Mouse (Mus musculus) gastrocnemius, postnatal 36 days (tissue): ENCODE measurements around the gene Dnal4. TPM values are rescaled to one million over a fixed set of nuclear protein-coding genes. Genes with fewer than 3 reads are reported as not detected.

Experiments
- DNase-seq, 2 experiments: peaks; one replicate each; pipeline ENCODE4 v3.0.0; 2022
- intact Hi-C: fragments of 180-260 bp; cut with DNase I; formaldehyde crosslinking; loops from one replicate; pipeline ENCODE4 v1.15.1; 2025
- total RNA-seq, 2 experiments: library from RNA; stranded (reverse); gene quantifications; 2 replicates each; pipeline ENCODE4 v1.2.3; 2021

Dnal4 gene
- total RNA-seq, 2 experiments from 2014 or later = 4.9 to 6.0 TPM

DNA sequence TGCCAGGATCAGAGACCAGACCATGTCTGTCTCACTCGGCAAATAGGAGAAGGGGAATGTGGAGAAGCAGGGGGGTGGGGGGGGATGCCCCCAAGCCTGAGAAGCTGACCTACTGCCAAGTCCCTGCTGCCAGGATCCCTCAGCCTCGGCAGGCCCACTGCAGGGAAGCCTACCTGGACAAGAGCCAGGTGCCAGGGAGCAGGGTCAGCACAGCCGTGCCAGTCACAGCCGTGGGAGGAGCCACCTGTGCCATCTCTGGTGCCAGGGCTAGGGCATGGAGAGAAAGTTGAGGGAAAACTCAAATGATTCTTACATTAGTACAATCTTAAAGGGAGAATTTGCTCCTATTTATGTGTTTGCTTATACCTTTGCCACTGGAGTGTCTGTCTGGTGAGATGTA is 24.7 kb upstream of the Dnal4 start:
- no peak for DNase-seq
- intact Hi-C loops = loop anchor here (5.0 kb wide), 1 partner anchor 50 kb away; no protein-coding TSS in a partner anchor

DNA sequence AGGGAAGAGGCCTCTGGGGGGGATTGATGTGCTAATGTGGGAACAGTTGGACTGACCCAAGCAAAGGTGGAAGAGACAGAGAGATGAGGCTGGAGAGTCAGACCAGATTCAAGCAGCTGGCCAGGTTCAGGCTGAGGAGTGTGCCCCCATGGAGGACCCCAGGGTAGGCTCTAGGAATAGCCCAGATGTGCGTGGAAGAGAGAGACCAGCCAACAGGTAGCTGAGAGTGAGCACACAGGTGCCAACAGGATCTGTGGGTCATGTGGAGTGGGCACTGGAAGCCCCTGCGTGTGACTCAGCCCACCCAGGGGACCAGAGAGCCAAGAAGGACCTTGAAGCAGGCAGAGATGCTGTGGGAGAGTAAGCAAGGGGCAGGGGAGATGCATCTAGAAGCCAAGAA is 24.0 kb upstream of the Dnal4 start:
- DNase-seq = no peak
- intact Hi-C loops = loop anchor here (5.0 kb wide), 1 partner anchor 49 kb away; no protein-coding TSS in a partner anchor

DNA sequence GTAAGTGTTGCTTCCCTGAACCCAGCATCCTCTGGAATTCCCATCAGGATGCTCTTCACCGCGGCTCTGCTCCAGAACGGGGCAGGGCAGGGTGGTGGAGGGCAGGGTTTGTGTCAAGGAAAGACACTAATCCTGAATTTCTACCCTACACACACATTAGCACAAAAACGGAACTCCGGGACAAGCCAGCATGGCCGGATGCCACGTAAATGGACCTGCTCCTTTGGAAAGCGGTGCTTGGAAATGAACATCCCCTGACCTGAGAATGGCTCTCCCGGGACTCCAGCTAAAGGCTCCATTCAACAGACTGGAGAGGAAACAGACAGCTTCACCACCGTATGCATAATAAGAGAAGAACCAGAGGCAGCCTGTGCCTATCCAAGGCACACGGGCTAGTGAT is 23.1 kb upstream of the Dnal4 start:
- intact Hi-C loops = loop anchor here (5.0 kb wide), 1 partner anchor 48 kb away; no protein-coding TSS in a partner anchor
- no peak for DNase-seq

DNA sequence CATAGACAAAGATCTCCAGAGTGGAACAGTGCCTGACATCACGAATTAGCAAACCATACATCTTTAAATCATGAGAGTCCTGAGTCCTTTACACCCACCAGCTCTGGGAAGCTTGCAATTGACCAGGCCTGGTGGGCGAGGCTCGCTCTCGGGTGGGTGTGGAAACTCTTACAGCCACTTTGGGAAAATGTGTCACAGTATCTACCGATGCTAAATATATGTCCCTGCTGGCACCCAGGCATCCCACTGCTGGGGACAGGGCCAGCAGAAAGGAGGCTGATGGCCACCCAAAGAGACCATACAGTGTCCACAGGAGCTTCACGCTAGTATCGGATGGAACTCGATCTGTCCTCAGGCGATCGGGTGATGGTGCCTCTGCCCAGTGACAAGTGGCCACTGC is 20.9 kb upstream of the Dnal4 start:
- intact Hi-C loops = no loop called here
- no peak for DNase-seq

DNA sequence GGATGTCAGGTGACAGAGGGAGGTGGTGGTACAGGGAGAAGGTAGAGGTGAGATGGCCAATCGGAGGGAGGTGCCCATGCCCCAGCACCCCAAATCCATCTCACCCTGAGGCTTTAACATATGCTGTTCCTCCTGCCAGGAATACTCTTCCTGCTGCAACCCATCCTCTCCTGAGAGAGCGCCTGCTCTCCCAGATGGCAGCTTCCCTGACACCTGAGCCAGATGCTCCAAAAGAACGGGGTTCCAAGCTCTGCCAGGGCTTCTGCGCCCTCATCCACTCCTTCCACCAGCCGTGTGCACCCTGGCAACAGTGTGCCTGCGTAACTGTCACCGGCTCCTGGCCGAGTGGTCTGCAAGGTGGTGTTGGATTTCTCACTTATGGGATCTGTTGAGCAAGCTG is 20.0 kb upstream of the Dnal4 start:
- no peak for DNase-seq
- intact Hi-C loops = no loop called here

DNA sequence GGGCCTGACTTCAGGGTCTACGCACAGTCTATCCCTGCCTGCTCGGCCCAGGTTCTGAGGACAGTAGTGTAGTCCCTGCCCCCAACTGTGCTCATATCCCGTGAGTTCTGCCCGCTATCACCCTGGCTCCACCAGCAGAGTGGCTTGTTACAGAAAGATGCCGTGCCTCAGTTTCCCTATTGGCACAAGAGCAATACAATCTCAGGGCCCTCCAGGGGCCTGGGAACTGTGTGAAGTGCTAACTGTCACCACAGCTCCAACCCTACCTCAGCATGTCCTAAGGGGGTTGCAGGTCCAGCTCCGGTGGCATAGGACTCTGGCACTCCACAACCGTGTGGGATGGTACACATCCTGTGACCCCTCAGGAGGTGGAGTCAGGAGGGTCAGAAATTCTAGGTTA is 19.4 kb upstream of the Dnal4 start:
- intact Hi-C loops = no loop called here
- no peak for DNase-seq

DNA sequence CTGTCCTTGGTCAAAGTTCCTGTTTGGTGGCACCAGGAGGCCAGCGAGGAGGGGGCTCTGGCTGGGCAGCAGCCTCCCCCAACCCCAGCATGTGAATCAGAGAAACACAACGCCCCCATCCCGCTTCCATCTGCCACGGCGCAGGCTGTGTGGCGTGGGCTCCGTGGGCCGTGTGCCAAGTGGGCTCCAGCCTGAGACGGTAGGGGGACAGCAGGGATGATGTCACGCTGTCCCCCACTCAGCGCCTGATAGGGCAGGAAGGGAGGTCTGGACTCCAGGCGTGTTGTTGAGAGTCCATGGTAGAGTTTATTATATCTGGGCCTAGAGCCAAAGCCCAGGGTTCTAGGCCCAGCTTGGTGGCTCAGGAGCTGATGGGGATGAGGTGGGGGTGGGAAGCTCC is 18.6 kb upstream of the Dnal4 start:
- intact Hi-C loops = no loop called here
- DNase-seq = no peak

DNA sequence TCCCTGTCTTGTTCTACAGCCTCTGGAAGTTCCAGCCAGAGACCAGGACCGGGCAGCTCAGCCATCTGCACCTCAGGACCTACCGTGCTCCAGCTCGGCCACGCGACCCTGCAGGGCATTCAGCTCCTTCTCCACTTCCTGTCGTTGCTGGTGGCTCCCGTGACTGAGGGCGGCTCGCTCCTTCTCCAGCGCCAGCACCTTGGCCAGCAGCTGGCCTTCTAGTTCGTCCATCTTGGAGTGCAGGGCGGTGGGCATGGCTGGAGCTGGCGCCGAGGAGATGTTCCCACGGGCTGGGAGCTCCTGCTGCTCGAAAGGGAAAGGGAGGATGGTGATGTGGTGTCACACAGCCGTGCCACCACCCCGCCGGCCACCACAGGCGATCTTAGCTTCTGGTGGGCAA is 16.5 kb upstream of the Dnal4 start:
- DNase-seq = no peak
- intact Hi-C loops = no loop called here

DNA sequence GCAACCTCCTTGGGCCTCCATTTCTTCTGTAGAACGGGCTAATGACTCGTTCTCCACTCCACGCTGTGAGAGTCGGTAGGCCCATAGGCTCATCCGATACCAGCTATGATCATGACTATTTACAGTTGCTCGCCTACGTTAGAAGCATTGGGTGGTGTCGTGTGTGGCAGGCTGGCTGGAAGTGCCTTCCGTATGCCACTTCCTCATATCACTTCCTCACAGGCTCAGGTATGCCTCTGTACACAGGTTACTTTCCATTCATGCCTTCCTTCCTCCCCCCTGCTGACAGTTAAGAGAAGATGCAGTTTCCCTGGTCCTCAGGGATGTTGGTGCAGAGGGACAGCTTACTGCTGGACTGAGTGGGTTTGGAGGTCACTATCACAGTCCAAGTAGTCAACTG is 15.4 kb upstream of the Dnal4 start:
- DNase-seq = no peak
- intact Hi-C loops = no loop called here

DNA sequence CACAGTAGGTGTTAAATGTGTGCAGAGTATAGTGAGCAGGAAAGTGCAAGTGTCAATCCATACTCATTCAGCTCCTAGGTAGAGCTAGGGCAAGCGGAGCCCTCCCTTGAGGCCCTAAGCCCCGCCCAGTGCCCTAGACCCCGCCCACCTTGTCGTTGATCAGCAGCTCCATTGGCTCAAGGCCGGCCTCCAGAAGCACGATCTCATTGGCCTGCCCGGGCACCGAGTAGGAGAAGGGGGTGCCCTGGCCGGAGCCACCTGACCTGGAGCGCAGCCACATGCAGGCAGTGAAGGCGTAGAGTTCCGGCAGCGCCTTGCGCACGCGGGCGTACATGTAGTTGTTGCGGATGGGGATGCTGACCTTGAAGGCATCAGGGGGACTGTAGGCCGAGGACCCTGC is 14.8 kb upstream of the Dnal4 start:
- no peak for DNase-seq
- intact Hi-C loops = no loop called here

DNA sequence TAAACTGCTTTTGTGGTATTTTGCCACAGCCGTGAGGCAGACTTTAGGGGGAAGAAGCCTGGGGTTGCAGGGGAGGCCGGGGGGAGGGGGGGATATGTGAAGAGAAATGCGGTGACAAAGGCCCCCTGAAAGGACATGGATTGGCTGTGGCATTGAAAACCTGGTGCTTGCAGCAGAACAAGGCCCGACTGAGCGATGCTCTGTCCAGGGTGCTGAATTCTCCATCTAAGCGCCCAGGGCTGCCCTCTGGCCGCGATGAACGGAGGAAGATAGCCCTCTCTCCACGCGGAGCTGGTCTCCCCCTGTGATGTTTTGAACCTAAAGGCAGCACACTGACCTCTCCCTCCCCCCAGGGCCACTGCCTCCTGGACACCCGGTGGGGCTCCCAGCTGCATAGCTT is 13.9 kb upstream of the Dnal4 start:
- no peak for DNase-seq
- intact Hi-C loops = no loop called here

DNA sequence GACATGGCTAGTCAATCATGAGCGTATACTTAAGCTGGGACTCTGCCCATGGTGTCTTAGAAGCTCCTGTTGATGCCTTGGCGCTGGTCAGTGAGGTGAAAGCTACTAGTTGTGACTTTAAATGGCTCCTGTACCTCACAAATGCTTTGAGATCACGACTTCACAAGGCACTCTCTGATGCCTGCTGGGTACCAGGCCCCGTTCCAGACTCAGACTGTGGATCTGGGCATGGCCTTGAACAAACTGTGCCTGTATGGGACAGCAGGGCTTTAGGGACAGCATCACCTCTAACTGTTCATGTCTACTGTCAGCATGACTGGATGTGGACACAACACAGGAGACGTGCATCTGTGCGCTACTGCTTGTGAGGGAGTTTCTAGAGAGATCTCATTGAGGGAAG is 13.3 kb upstream of the Dnal4 start:
- DNase-seq = no peak
- intact Hi-C loops = no loop called here

DNA sequence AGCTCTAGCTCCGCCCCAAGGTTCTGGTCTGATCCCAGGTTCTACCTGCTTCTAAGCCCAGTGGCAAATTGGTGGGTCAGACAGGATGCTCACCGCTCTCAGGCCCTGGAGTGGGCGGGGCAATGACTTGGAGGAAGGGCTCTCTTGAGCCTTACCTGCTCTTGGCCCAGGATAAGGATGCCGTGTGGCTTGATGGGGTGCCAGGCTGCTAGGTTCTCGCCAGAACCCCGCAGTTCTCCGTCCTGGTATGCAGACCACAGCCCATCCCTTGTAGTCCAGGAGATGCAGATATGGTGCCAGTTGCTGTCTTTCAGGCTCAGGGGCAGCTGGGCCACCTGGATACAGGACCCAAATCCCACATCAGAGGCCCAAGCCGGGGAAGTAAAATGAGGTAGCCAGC is 12.5 kb upstream of the Dnal4 start:
- intact Hi-C loops = no loop called here

DNA sequence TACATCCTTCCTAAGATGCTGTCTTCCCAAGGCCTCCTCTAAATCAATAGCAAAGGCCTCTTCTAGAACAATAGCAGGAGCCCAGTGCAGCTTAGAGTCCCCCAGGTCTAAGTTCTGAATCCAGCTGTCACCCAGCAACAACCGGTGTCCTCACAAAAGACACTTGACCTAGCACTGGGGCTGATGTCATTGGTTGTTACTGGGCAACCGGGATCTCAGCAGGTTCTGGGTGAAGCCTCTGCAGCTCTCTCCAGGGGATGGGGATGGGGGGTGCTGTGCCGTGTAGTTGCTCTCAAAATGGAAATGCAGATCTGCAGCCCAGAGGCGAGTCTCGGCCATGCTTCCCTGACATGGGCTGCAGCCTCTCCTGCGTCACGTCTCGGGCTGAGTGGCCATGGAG is 10.2 kb upstream of the Dnal4 start:
- intact Hi-C loops = no loop called here
- DNase-seq = no peak

More for the DNA sequence above, 12.5 kb upstream of the Dnal4 start:
- no peak for DNase-seq

DNA sequence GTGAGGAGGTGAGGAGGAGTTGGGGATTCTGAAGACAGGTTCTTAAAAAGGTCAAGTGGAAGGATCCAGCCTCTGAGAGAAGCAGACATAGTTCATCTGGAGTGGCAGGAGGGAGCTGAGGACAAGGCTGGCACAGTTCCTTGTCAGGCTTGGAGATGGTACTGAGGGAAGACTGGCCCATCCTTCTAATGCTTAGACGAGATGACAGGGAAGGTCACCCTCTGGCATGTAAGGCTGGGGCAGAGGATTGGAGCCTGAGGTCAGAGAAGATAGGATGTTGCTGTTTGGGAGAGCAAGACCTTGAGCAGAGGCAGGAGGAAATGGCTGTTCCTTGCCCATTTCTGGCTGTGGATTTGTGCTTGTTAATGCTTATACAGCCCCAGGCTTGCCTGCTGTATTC is 7.4 kb upstream of the Dnal4 start:
- DNase-seq = no peak
- intact Hi-C loops = no loop called here

DNA sequence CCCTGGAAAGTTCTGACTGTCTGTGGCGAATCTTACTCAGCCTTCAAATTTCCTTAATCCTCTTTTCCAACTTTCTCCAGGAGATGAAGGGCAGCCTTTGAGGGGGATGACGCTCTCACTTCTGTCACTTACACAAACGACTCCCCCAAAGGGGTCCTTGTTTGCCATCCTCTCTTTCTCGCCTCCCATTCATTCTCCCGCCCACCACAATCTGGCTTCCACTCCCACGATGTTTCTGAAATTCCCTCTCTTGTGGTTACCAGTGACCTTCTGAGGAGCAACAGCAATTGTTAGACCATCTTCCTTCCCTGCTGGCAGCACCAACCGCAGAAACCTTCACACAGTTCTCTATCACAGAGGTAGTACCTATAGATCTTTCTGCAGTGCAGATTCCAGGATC is 2.0 kb downstream of the Dnal4 start:
- intact Hi-C loops = no loop called here
- no peak for DNase-seq

DNA sequence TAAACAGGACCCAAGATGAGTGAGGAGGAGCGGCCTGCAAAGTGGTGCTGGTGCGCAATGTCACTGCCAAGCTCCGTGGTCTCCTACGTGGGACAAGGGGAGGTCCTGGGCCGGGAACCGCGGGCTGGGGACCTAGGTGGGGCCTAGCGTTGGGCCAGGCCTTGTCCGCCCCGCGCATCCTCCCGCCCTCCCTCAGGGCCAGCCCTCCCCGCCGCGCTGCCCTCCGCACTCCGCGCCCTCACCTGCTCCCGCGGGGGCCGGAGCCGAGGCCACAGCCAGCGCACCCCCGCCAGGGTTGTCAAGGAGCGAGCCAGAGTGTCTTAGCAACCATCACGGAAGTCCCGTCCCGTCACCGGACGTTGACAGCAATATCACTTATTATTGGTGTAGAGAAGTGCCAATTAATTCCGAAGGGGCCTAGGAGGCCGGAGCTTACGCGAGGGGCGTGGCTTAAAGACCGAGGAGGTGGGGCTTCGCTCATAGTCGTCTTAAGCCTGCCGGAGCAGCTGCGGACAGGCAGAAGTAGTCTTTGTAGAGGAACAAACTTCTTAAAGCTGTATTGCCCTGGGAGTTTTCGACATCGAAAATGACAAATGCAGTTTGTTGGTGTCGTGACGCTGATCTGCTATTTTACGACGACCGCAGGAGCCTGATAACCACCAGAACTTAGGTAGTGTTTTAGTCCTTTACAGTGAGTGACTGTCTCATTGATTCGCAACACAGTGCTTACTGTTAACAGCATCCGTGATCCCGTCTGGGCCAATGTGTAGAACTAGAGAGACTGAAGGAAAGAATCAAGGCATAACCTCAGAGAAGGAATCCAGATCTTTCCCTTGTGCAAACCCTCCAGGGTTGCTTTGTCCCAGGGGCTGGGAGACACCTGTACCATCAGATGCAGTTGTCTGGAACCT is 3.3 kb downstream of the Dnal4 start:
- intact Hi-C loops = no loop called here
- DNase-seq = peak; percentile 92 to 95

DNA sequence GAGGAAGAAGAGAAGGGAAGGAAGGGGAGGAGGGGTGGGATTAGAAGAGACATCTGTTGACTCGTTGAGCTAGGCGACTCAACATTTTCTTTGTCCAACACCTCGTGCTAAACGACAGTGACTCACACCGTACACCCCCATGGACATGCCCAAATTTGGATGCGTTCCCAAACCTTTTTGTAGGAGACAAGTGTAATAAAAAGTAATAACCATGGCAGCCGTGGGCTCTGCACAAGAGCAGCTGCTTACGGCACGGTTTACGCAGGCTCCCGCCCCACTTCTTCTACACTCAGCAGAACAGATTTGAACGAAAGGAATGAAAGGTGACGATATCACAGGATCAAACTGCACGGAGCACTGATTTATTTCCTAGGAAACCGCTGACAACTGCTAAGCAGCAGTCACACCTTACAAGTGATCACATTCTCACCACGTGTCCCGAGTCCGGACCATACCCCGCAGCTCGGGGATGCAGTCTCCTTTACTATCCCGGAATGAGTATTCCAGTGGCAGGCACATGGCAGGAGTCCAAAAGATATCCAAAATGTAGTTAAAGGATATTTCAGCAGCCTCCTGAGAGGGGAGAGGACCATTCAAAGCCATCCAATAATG is 6.9 kb downstream of the Dnal4 start:
- DNase-seq = no peak
- intact Hi-C loops = no loop called here

DNA sequence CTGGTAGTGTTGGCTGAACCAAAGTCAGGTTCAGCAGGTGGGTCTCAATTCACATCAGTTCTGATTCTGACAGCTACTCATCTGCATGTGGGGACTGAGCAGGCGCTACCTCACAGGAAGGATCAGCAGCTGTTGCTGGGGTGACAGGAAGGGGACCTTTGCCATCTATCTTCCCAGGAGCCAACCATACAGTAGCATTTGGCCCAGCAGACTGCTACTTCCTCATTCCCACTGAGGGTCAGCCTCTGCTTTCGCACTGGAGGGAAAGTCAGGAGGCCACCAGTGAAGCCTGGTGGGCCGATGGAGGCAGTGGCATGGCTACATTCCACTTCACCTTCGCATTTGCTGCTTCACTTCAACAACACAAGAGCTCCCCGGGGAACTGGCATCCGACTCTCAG is 9.3 kb downstream of the Dnal4 start:
- no peak for DNase-seq
- intact Hi-C loops = no loop called here

DNA sequence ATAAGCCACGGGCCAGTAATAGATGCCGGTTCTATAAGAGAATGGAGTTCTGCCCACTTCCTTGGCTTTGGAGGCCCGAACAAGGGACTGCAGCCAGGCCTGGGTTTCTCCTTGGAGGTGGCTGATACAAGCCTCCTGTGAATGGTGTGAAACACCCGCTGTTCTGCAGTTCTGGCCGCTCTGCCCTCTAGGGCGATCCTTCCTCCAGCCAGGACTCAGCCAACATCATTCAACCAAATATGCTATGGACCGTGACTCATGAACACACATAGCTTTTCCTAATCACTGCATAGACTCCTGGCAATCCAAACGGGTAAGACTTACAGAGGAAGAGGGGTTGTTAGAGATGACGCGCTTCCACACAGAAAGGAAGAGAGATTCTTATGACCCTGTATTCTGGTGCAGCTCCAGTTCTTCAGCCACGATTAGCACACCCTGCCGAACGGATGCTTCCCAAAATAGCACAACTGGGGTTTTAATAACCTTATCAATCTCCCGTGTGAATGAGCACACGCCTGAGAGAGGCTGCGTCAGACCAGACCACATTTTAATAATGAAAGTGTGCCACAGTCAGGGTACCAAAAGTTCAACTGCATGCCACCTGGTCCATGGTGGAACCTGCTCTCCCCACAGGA is 10.2 kb downstream of the Dnal4 start:
- DNase-seq = no peak
- intact Hi-C loops = no loop called here

DNA sequence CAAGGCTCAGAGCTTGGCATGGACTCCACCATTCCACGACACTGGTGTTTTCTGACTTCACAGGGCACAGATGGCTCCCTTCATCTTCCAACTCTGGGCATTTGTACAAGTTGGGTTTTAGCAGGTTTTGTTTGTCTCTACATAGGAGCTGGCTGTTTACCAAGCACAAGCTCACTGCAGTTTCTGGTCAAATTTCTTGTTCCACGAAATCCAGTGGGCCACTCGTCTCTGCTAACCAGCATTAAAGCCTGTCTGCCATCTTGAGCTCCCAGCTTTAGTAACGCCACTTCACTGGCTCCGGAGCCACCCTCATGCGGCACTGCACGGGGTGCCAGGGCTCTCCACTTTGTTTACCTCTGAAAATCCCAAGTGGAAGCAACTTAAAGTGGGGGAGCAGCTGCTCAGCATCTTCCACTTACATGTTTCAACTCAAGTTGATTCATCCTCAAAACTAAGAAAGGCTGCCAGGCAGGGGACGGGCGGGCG is 11.0 kb downstream of the Dnal4 start:
- intact Hi-C loops = no loop called here
- DNase-seq = no peak

DNA sequence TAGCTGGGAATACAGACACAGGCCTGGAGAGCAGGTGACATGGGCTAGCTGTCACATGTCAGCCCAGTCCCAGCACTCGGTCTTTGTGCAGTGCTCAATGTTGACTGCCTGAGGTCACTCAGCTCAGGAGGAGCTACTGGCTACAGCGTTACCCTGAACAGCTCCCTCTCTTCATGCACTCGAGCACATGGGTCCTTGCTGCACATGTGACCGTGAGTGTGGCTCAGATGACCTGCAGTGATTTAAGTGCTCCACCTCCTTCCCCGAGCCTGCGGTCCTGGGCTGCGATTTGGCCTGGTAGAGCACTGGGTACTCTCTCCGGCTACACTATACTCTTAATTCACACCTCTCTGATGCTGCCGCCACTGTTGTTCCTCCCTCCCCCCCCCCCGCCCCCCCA is 11.5 kb downstream of the Dnal4 start:
- intact Hi-C loops = no loop called here
- DNase-seq = no peak
